Mouse (Mus musculus): ENCODE results near the gene Olfr432. TPM values are rescaled to one million over a fixed set of nuclear protein-coding genes. Genes with fewer than 3 reads are reported as not detected.

The Olfr432 gene
- total RNA-seq, 2 experiments from 2014 or later, result not detected

GRCm38 (mm10) chr1:174103735-174104134 is 54.7 kb downstream of the Olfr432 start:
- ATAC-seq (replicated peaks; ENCODE audit: low FRiP score, poor library complexity, severe bottlenecking), result no peak

Other genes with a start within 250 kb of the Olfr432 start
- gene Ifi211, start 136.2 kb upstream of the Olfr432 start, total RNA-seq (2015; ENCODE audit: low replicate concordance), result 5.0 and 16.3 TPM in 2 replicates
- gene Ifi211, start 136.2 kb upstream of the Olfr432 start, total RNA-seq (2017; ENCODE audit: low replicate concordance), result 2.7 and 5.3 TPM in 2 replicates
- 54.8 and 103 TPM in 2 replicates for gene Mndal, start 106.7 kb upstream of the Olfr432 start, total RNA-seq (2015; ENCODE audit: low replicate concordance)
- 12.8 and 34.0 TPM in 2 replicates for gene Mndal, start 106.7 kb upstream of the Olfr432 start, total RNA-seq (2017; ENCODE audit: low replicate concordance)
- gene Ifi203, start 106.5 kb upstream of the Olfr432 start, total RNA-seq (2015; ENCODE audit: low replicate concordance), result 25.2 and 30.6 TPM in 2 replicates
- 7.5 and 8.6 TPM in 2 replicates for gene Ifi203, start 106.5 kb upstream of the Olfr432 start, total RNA-seq (2017; ENCODE audit: low replicate concordance)
- not detected in 2 replicates for gene Ifi202b, start 66.5 kb upstream of the Olfr432 start, total RNA-seq (2015; ENCODE audit: low replicate concordance)
- not detected in 2 replicates for gene Ifi202b, start 66.5 kb upstream of the Olfr432 start, total RNA-seq (2017; ENCODE audit: low replicate concordance)
- 1.3 and 4.7 TPM in 2 replicates for gene Ifi205, start 17.4 kb upstream of the Olfr432 start, total RNA-seq (2015; ENCODE audit: low replicate concordance)
- gene Ifi205, start 17.4 kb upstream of the Olfr432 start, total RNA-seq (2017; ENCODE audit: low replicate concordance), result 5.5 TPM in 1 of 2 replicates, not detected in the other
- not detected in 2 replicates for gene Olfr433, start 8.5 kb upstream of the Olfr432 start, total RNA-seq (2015; ENCODE audit: low replicate concordance)
- gene Olfr433, start 8.5 kb upstream of the Olfr432 start, total RNA-seq (2017; ENCODE audit: low replicate concordance), result not detected in 2 replicates
- not detected in 2 replicates for gene Olfr430, start 17.4 kb downstream of the Olfr432 start, total RNA-seq (2015; ENCODE audit: low replicate concordance)
- not detected in 2 replicates for gene Olfr430, start 17.4 kb downstream of the Olfr432 start, total RNA-seq (2017; ENCODE audit: low replicate concordance)
- gene Olfr429, start 35.1 kb downstream of the Olfr432 start, total RNA-seq (2015; ENCODE audit: low replicate concordance), result not detected in 2 replicates
- not detected in 2 replicates for gene Olfr429, start 35.1 kb downstream of the Olfr432 start, total RNA-seq (2017; ENCODE audit: low replicate concordance)
- gene Olfr427, start 47.7 kb downstream of the Olfr432 start, total RNA-seq (2015; ENCODE audit: low replicate concordance), result not detected in 2 replicates
- gene Olfr427, start 47.7 kb downstream of the Olfr432 start, total RNA-seq (2017; ENCODE audit: low replicate concordance), result not detected in 2 replicates
- gene Olfr231, start 72.0 kb downstream of the Olfr432 start, total RNA-seq (2015; ENCODE audit: low replicate concordance), result 0.36 and 2.5 TPM in 2 replicates
- 1.2 and 3.5 TPM in 2 replicates for gene Olfr231, start 72.0 kb downstream of the Olfr432 start, total RNA-seq (2017; ENCODE audit: low replicate concordance)
- gene Olfr424, start 82.3 kb downstream of the Olfr432 start, total RNA-seq (2015; ENCODE audit: low replicate concordance), result not detected in 2 replicates
- not detected in 2 replicates for gene Olfr424, start 82.3 kb downstream of the Olfr432 start, total RNA-seq (2017; ENCODE audit: low replicate concordance)
- gene Olfr420, start 106.4 kb downstream of the Olfr432 start, total RNA-seq (2015; ENCODE audit: low replicate concordance), result not detected in 2 replicates
- 0.77 TPM in 1 of 2 replicates, not detected in the other for gene Olfr420, start 106.4 kb downstream of the Olfr432 start, total RNA-seq (2017; ENCODE audit: low replicate concordance)
- 506 and 527 TPM in 2 replicates for gene Spta1, start 123.6 kb downstream of the Olfr432 start, total RNA-seq (2015; ENCODE audit: low replicate concordance)
- gene Spta1, start 123.6 kb downstream of the Olfr432 start, total RNA-seq (2017; ENCODE audit: low replicate concordance), result 1,343 and 1,534 TPM in 2 replicates
- not detected in 2 replicates for gene Olfr419, start 202.9 kb downstream of the Olfr432 start, total RNA-seq (2015; ENCODE audit: low replicate concordance)
- gene Olfr419, start 202.9 kb downstream of the Olfr432 start, total RNA-seq (2017; ENCODE audit: low replicate concordance), result 0.90 and 1.7 TPM in 2 replicates